Mouse (Mus musculus) forebrain, embryonic 11.5 days (tissue): ENCODE measurements at regions not wholly inside any gene's neighbourhood (a gene's known extent, or its start where the extent isn't known, plus 50 kb on each side); places are given as distances from the start of the nearest gene placed in this dataset.

Experiments used
- ATAC-seq: fragments of 200-750 bp; cut with Nextera tagmentation; replicated peaks from 2 replicates; pipeline ENCODE4 v1.8.0; 2017; ENCODE audit warnings: moderate TSS enrichment; ENCODE audit not compliant: low FRiP score
- DNase-seq: peaks from one replicate; pipeline ENCODE4 v3.0.0-alpha.2; 2017; ENCODE audit warnings: low spot score
- H3K27ac ChIP-seq: fragments of 300-500 bp; sonication (generic); 2 replicates; pipeline ENCODE4 v1.5.1; 2014; ENCODE audit warnings: low read depth, low read length
- H3K27me3 ChIP-seq: fragments of 300-500 bp; sonication (generic); 2 replicates; pipeline ENCODE4 v1.6.1; 2014; ENCODE audit warnings: mild to moderate bottlenecking, low read length, mixed read lengths; ENCODE audit not compliant: control insufficient read depth, insufficient read depth
- H3K36me3 ChIP-seq: fragments of 300-500 bp; sonication (generic); 2 replicates; pipeline ENCODE4 v1.6.1; 2014; ENCODE audit warnings: mild to moderate bottlenecking, low read length, moderate library complexity, mixed read lengths; ENCODE audit not compliant: control insufficient read depth, insufficient read depth
- H3K4me1 ChIP-seq: fragments of 300-500 bp; sonication (generic); replicated peaks from 2 replicates; pipeline ENCODE4 v1.6.1; 2014; ENCODE audit warnings: low read length, mixed read lengths; ENCODE audit not compliant: control insufficient read depth, insufficient read depth
- H3K4me2 ChIP-seq: fragments of 300-500 bp; sonication (generic); 2 replicates; pipeline ENCODE4 v1.6.1; 2014; ENCODE audit warnings: low read depth, mild to moderate bottlenecking, low read length, moderate library complexity, mixed read lengths; ENCODE audit not compliant: severe bottlenecking
- H3K4me3 ChIP-seq: fragments of 300-500 bp; sonication (generic); 2 replicates; pipeline ENCODE4 v1.5.1; 2014; ENCODE audit warnings: low read depth, low read length
- H3K9ac ChIP-seq: fragments of 300-500 bp; sonication (generic); 2 replicates; pipeline ENCODE4 v1.6.1; 2014; ENCODE audit warnings: low read length
- H3K9me3 ChIP-seq: fragments of 300-500 bp; sonication (generic); 2 replicates; pipeline ENCODE4 v1.6.1; 2016; ENCODE audit warnings: low read length, mixed read lengths; ENCODE audit not compliant: control insufficient read depth
- WGBS: fragments of 180-500 bp; shearing (Covaris S2); extraction: QIAGEN DNeasy Blood & Tissue Kit; methylation state at CpG from one replicate; pipeline ENCODE4 v1.1.7; 2014; 5-methylcytosine and 5-hydroxymethylcytosine counted together

GRCm38 (mm10) chr15:60132701-60133100 is 116.3 kb upstream of the 4933412E24Rik start:
- no peak overlapping the region for H3K9ac ChIP-seq
- H3K36me3 ChIP-seq: no peaks in the 10 kb centered on the region
- DNase-seq (no peak), ATAC-seq (no peak)
- 69% methylated on average over 3 of the region's 3 CpGs for WGBS
- no peaks in the 10 kb centered on the region for H3K9me3 ChIP-seq
- H3K4me2 ChIP-seq: no peak overlapping the region
- H3K4me3 ChIP-seq: no peak overlapping the region
- no peak overlapping the region for H3K27ac ChIP-seq
- no peaks in the 10 kb centered on the region for H3K27me3 ChIP-seq
- no peaks in the 10 kb centered on the region for H3K4me1 ChIP-seq

GRCm38 (mm10) chr15:60124461-60124860 is 108.0 kb upstream of the 4933412E24Rik start:
- no peak for DNase-seq
- Histone ChIP-seq H3K27me3 (no peaks in the 10 kb centered on the region), H3K36me3 (no peaks in the 10 kb centered on the region), H3K9ac (no peak overlapping the region), H3K4me2 (no peak overlapping the region), H3K27ac (no peak overlapping the region), H3K4me3 (no peak overlapping the region), H3K9me3 (no peaks in the 10 kb centered on the region), H3K4me1 (no peaks in the 10 kb centered on the region)
- 94% methylated on average over 3 of the region's 3 CpGs for WGBS
- ATAC-seq: no peak

GRCm38 (mm10) chr15:60119926-60120325 is 103.5 kb upstream of the 4933412E24Rik start:
- H3K9me3 ChIP-seq: no peaks in the 10 kb centered on the region
- no peak overlapping the region for H3K4me2 ChIP-seq
- H3K9ac ChIP-seq: no peak overlapping the region
- H3K36me3 ChIP-seq: no peaks in the 10 kb centered on the region
- H3K4me1 ChIP-seq: no peaks in the 10 kb centered on the region
- ATAC-seq: no peak
- H3K4me3 ChIP-seq: no peak overlapping the region
- H3K27me3 ChIP-seq: no peaks in the 10 kb centered on the region
- WGBS: 91% methylated on average over 1 of the region's 1 CpGs
- no peak for DNase-seq
- no peak overlapping the region for H3K27ac ChIP-seq

GRCm38 (mm10) chr15:60111885-60112284 is 95.5 kb upstream of the 4933412E24Rik start:
- H3K4me1 ChIP-seq: no peaks in the 10 kb centered on the region
- no peaks in the 10 kb centered on the region for H3K27me3 ChIP-seq
- H3K4me3 ChIP-seq: no peak overlapping the region
- no peak overlapping the region for H3K27ac ChIP-seq
- no peaks in the 10 kb centered on the region for H3K9me3 ChIP-seq
- DNase-seq (no peak), ATAC-seq (no peak)
- H3K36me3 ChIP-seq: no peaks in the 10 kb centered on the region
- no peak overlapping the region for H3K9ac ChIP-seq
- no peak overlapping the region for H3K4me2 ChIP-seq
- WGBS: 82% methylated on average over 3 of the region's 3 CpGs

GRCm38 (mm10) chr15:60111046-60111445 is 94.6 kb upstream of the 4933412E24Rik start:
- Histone ChIP-seq H3K4me1 (no peaks in the 10 kb centered on the region), H3K4me2 (no peak overlapping the region), H3K4me3 (no peak overlapping the region), H3K27me3 (no peaks in the 10 kb centered on the region), H3K9me3 (no peaks in the 10 kb centered on the region), H3K36me3 (no peaks in the 10 kb centered on the region), H3K9ac (no peak overlapping the region), H3K27ac (no peak overlapping the region)
- ATAC-seq: no peak
- 83% methylated on average over 4 of the region's 4 CpGs for WGBS
- DNase-seq: no peak

GRCm38 (mm10) chr15:60104126-60104525 is 87.7 kb upstream of the 4933412E24Rik start:
- H3K4me1 ChIP-seq: no peaks in the 10 kb centered on the region
- H3K4me2 ChIP-seq: no peak overlapping the region
- H3K27me3 ChIP-seq: no peaks in the 10 kb centered on the region
- no peak overlapping the region for H3K4me3 ChIP-seq
- H3K36me3 ChIP-seq: no peaks in the 10 kb centered on the region
- WGBS: 87% methylated on average over 2 of the region's 2 CpGs
- no peak for DNase-seq
- no peak overlapping the region for H3K9ac ChIP-seq
- ATAC-seq: no peak
- no peak overlapping the region for H3K27ac ChIP-seq
- H3K9me3 ChIP-seq: no peaks in the 10 kb centered on the region

GRCm38 (mm10) chr15:60101485-60102280 is 85.3 kb upstream of the 4933412E24Rik start:
- H3K4me1 ChIP-seq: no peaks in the 10 kb centered on the region
- no peak overlapping the region for H3K4me3 ChIP-seq
- no peak overlapping the region for H3K9ac ChIP-seq
- H3K27me3 ChIP-seq: no peaks in the 10 kb centered on the region
- no peaks in the 10 kb centered on the region for H3K9me3 ChIP-seq
- no peak overlapping the region for H3K27ac ChIP-seq
- no peak overlapping the region for H3K4me2 ChIP-seq
- DNase-seq (no peak), ATAC-seq (no peak)
- 83% methylated on average over 4 of the region's 4 CpGs for WGBS
- H3K36me3 ChIP-seq: no peaks in the 10 kb centered on the region

GRCm38 (mm10) chr15:60097141-60097540 is 80.7 kb upstream of the 4933412E24Rik start:
- DNase-seq (peak; percentile 80), ATAC-seq (peak; percentile 74; the same call in 1 of the 2 replicates)
- no peak overlapping the region for H3K4me2 ChIP-seq
- H3K9ac ChIP-seq: no peak overlapping the region
- WGBS: 15% methylated on average over 4 of the region's 4 CpGs
- H3K4me3 ChIP-seq: no peak overlapping the region
- H3K36me3 ChIP-seq: no peaks in the 10 kb centered on the region
- H3K9me3 ChIP-seq: no peaks in the 10 kb centered on the region
- no peak overlapping the region for H3K27ac ChIP-seq
- no peaks in the 10 kb centered on the region for H3K27me3 ChIP-seq
- H3K4me1 ChIP-seq: no peaks in the 10 kb centered on the region

GRCm38 (mm10) chr15:60096131-60096530 is 79.7 kb upstream of the 4933412E24Rik start:
- H3K9me3 ChIP-seq: no peaks in the 10 kb centered on the region
- no peak overlapping the region for H3K27ac ChIP-seq
- WGBS: 92% methylated on average over 4 of the region's 4 CpGs
- DNase-seq (no peak), ATAC-seq (no peak)
- H3K27me3 ChIP-seq: no peaks in the 10 kb centered on the region
- no peak overlapping the region for H3K9ac ChIP-seq
- H3K4me3 ChIP-seq: no peak overlapping the region
- no peaks in the 10 kb centered on the region for H3K4me1 ChIP-seq
- no peak overlapping the region for H3K4me2 ChIP-seq
- no peaks in the 10 kb centered on the region for H3K36me3 ChIP-seq
